Mouse (Mus musculus) adipose tissue, adult 10 weeks (tissue): ENCODE measurements around the gene B3galnt2. TPM values are rescaled to one million over a fixed set of nuclear protein-coding genes. Genes with fewer than 3 reads are reported as not detected.

ENCODE experiments used
- polyA plus RNA-seq: library from polyadenylated mRNA; stranded (reverse); fragments of 350-450 nt; fragmentation: Illumina TruSeq; extraction: RNeasy Lipid Tissue Mini Kit (QIAGEN cat#74804); gene quantifications from one replicate; pipeline ENCODE4 v1.2.3, GENCODE M21; 2014; ENCODE audit warnings: low read depth, low replicate concordance

The B3galnt2 gene
- 23.7 TPM for polyA plus RNA-seq

DNA sequence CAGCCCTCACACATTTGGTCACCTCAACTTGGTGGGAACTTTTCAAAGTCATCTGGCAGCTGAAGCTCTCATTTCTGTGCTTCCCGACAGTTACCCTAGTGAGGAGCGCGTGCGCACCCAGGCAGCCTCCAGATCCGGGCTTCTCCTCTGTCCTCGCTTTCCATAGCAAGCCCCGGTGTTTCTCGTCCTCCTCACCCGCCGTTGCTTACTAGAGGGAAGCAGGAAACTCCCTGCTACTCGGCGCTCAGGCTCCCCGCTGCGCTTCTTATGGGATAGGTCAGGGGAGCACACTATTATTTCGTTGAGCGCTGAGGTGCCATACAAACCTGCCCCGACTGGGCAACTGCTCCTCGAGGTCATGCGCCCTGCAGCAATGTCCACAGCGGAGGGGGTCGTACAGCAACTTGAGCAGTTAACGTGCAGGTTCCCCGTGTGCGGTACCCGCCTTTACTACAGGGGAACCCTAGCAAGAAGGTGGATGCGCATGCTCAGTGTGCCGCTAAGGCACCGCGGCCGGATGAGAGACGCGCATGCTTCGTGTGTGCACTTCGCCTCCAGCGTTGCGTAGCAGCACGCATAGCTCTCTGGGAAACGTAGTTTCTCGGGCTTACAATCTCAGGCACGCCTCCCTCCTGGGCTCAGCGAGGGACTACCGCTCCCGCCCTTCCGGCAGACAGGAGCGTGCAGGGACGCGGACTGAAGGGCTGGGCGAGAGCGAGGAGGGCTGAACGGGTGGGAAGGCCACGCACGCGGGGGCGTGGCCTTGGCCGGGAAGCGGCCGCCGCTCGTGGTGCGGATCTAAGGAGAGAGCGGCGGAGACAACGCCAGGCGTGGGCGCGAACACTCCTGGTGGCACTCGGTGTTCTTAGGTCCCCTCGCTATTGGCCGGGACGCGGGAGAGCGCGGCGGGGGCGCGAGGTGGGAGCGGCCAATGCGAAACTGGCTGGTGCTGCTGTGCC is at the start of gene B3galnt2:
Gene B3galnt2 (plus strand): TSS at position 596 of the 959 bp plus-strand sequence.

DNA sequence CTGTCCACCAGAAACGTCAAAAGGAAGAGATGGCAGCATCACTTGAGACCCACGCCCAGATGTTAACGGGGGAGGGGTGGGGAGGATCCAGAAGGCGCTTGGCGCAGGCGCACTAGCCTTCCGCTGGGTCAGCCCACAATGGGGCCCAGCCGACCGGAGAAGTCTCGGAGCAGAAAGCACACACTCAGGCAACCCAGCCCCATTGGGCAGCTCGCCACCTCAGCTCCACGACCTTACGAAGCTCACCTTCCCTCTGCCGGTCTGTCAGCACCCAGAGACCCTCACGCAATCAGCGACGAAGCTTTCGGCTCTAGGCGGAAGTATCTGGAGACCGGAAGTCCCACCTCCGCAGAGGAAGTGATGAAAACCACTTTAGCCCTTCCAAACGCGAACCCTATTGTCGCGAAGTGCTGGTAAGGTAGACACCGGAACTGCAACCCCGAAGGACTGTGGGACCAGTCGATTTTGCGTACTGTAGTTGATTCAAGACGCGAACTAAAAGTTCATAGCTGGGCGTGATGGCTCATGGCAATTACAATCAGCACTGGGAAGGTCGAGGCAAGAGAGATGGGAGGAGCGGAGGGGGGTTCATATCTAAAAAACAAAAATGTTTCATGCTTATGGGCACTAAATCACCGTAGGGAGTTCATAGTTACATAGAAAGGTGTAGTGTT is 85.2 kb downstream of the B3galnt2 start, which contains the start of gene Tbce:
Gene Tbce (minus strand): TSS at position 347 of the 674 bp plus-strand sequence.

Other genes with a start within 250 kb of the B3galnt2 start
- 4.2 TPM for gene Gng4, start 170.4 kb upstream of the B3galnt2 start, polyA plus RNA-seq
- 61.9 TPM for gene Tbce, start 85.2 kb downstream of the B3galnt2 start, polyA plus RNA-seq
- 20.0 TPM for gene Arid4b, start 108.8 kb downstream of the B3galnt2 start, polyA plus RNA-seq
- 32.3 TPM for gene Ggps1, start 109.0 kb downstream of the B3galnt2 start, polyA plus RNA-seq